Mouse (Mus musculus) midbrain, embryonic 16.5 days (tissue): Measurements from ENCODE around the gene Uba2. TPM values are rescaled to one million over a fixed set of nuclear protein-coding genes. Genes with fewer than 3 reads are reported as not detected.

ENCODE experiments used
- ATAC-seq: fragments of 200-750 bp; cut with Nextera tagmentation; 2 replicates; pipeline ENCODE4 v1.8.0; 2017; ENCODE audit warnings: moderate TSS enrichment
- H3K27ac ChIP-seq: fragments of 300-500 bp; sonication (generic); 2 replicates; pipeline ENCODE4 v1.5.1; 2014; ENCODE audit warnings: mild to moderate bottlenecking, low read length, mixed read lengths
- H3K27me3 ChIP-seq: fragments of 300-500 bp; sonication (generic); 2 replicates; pipeline ENCODE4 v1.6.1; 2014; ENCODE audit warnings: low read depth, low read length, mixed read lengths; ENCODE audit not compliant: control insufficient read depth, insufficient read depth
- H3K36me3 ChIP-seq: fragments of 300-500 bp; sonication (generic); 2 replicates; pipeline ENCODE4 v1.6.1; 2014; ENCODE audit warnings: mild to moderate bottlenecking, low read length, moderate library complexity, mixed read lengths; ENCODE audit not compliant: control insufficient read depth, insufficient read depth
- H3K4me1 ChIP-seq: fragments of 300-500 bp; sonication (generic); 2 replicates; pipeline ENCODE4 v1.6.1; 2014; ENCODE audit warnings: mild to moderate bottlenecking, low read length, mixed read lengths; ENCODE audit not compliant: control insufficient read depth, insufficient read depth
- H3K4me2 ChIP-seq: fragments of 300-500 bp; sonication (generic); 2 replicates; pipeline ENCODE4 v1.6.1; 2014; ENCODE audit warnings: mild to moderate bottlenecking, low read length, mixed read lengths
- H3K4me3 ChIP-seq: fragments of 300-500 bp; sonication (generic); 2 replicates; pipeline ENCODE4 v1.5.1; 2014; ENCODE audit warnings: low read depth, mild to moderate bottlenecking, low read length, moderate library complexity, mixed read lengths
- H3K9ac ChIP-seq: fragments of 300-500 bp; sonication (generic); 2 replicates; pipeline ENCODE4 v1.6.1; 2014; ENCODE audit warnings: low read depth, low read length, mixed read lengths
- H3K9me3 ChIP-seq: fragments of 300-500 bp; sonication (generic); replicated peaks from 2 replicates; pipeline ENCODE4 v1.6.1; 2014; ENCODE audit warnings: mild to moderate bottlenecking, low read length, mixed read lengths; ENCODE audit not compliant: control insufficient read depth, poor library complexity, severe bottlenecking
- WGBS: fragments of 180-500 bp; shearing (Covaris S2); extraction: QIAGEN DNeasy Blood & Tissue Kit; methylation state at CpG from one replicate; pipeline ENCODE4 v1.1.7; 2014; 5-methylcytosine and 5-hydroxymethylcytosine counted together
- polyA plus RNA-seq: library from polyadenylated mRNA; unstranded; fragments of >200 nt; fragmentation: Nextera tagmentation; extraction: Ambion mirVana; gene quantifications from 2 replicates; pipeline ENCODE4 v1.2.1, GENCODE M21; 2015

The Uba2 gene
- polyA plus RNA-seq, 1 experiment from 2014 or later = 163 TPM

GRCm38 (mm10) chr7:34172251-34172650 is 2.9 kb upstream of the Uba2 start:
- Histone ChIP-seq H3K27me3 (no peaks in the 10 kb centered on the region), H3K36me3 (no peaks in the 10 kb centered on the region), H3K4me2 (no peak overlapping the region), H3K27ac (no peak overlapping the region), H3K9me3 (no peaks in the 10 kb centered on the region), H3K9ac (no peak overlapping the region), H3K4me3 (no peak overlapping the region), H3K4me1 (peaks cover 4% of the 10 kb centered on the region)
- 73% methylated on average over 1 of the region's 1 CpGs for WGBS
- no peak for ATAC-seq

GRCm38 (mm10) chr7:34168470-34169251 is 738 bp downstream of the Uba2 start:
- 10% methylated on average over 30 of the region's 30 CpGs for WGBS
- Histone ChIP-seq H3K27me3 (no peaks in the 10 kb centered on the region), H3K9me3 (no peaks in the 10 kb centered on the region), H3K36me3 (peaks cover 2% of the 10 kb centered on the region; the same call in 1 of the 2 replicates), H3K9ac (peak overlapping the region; percentile 97), H3K4me3 (peak overlapping the region; percentile 99), H3K4me2 (peak overlapping the region; percentile 97), H3K27ac (peak overlapping the region; percentile 86), H3K4me1 (peaks cover 9% of the 10 kb centered on the region)
- peak; percentile 97 for ATAC-seq

GRCm38 (mm10) chr7:34167766-34168469 is 1.5 kb downstream of the Uba2 start:
- Histone ChIP-seq H3K9me3 (no peaks in the 10 kb centered on the region), H3K9ac (peak overlapping the region; percentile 97), H3K36me3 (peaks cover 8% of the 10 kb centered on the region; the same call in 1 of the 2 replicates), H3K4me1 (peaks cover 9% of the 10 kb centered on the region), H3K27me3 (no peaks in the 10 kb centered on the region), H3K4me2 (peak overlapping the region; percentile 97), H3K4me3 (peak overlapping the region; percentile 99), H3K27ac (peak overlapping the region; percentile 86)
- 0% methylated on average over 40 of the region's 54 CpGs for WGBS
- ATAC-seq = peak; percentile 44; the same call in 1 of the 2 replicates

GRCm38 (mm10) chr7:34166850-34167249 is 2.5 kb downstream of the Uba2 start:
- H3K9ac ChIP-seq = no peak overlapping the region
- H3K36me3 ChIP-seq = peaks cover 10% of the 10 kb centered on the region; the same call in 1 of the 2 replicates
- ATAC-seq = no peak
- H3K4me1 ChIP-seq = peaks cover 9% of the 10 kb centered on the region
- H3K9me3 ChIP-seq = no peaks in the 10 kb centered on the region
- H3K27ac ChIP-seq = no peak overlapping the region
- H3K4me2 ChIP-seq = peak overlapping the region; percentile 20; the same call in 1 of the 2 replicates
- no peak overlapping the region for H3K4me3 ChIP-seq
- H3K27me3 ChIP-seq = no peaks in the 10 kb centered on the region
- WGBS = 54% methylated on average over 4 of the region's 4 CpGs

- H3K9ac ChIP-seq = no peak overlapping the region
- 81% methylated on average over 3 of the region's 3 CpGs for WGBS
- no peak overlapping the region for H3K4me3 ChIP-seq
- H3K4me1 ChIP-seq = peaks cover 9% of the 10 kb centered on the region
- no peak overlapping the region for H3K4me2 ChIP-seq
- H3K27ac ChIP-seq = no peak overlapping the region
- ATAC-seq = no peak
- H3K9me3 ChIP-seq = no peaks in the 10 kb centered on the region
- peaks cover 19% of the 10 kb centered on the region for H3K36me3 ChIP-seq
- no peaks in the 10 kb centered on the region for H3K27me3 ChIP-seq
Observed at GRCm38 (mm10) chr7:34165999-34166398, 3.4 kb downstream of the Uba2 start.

- Histone ChIP-seq H3K4me3 (no peak overlapping the region), H3K4me2 (no peak overlapping the region), H3K27ac (no peak overlapping the region), H3K27me3 (no peaks in the 10 kb centered on the region), H3K36me3 (peaks cover 27% of the 10 kb centered on the region), H3K9me3 (no peaks in the 10 kb centered on the region), H3K4me1 (peaks cover 9% of the 10 kb centered on the region), H3K9ac (no peak overlapping the region)
- WGBS = 95% methylated on average over 7 of the region's 7 CpGs
- no peak for ATAC-seq
Observed at GRCm38 (mm10) chr7:34164671-34165070, 4.7 kb downstream of the Uba2 start.

GRCm38 (mm10) chr7:34159167-34159566 is 10.2 kb downstream of the Uba2 start:
- Histone ChIP-seq H3K27ac (no peak overlapping the region), H3K4me1 (no peaks in the 10 kb centered on the region), H3K9ac (no peak overlapping the region), H3K27me3 (no peaks in the 10 kb centered on the region), H3K4me3 (no peak overlapping the region), H3K4me2 (no peak overlapping the region), H3K9me3 (no peaks in the 10 kb centered on the region), H3K36me3 (peaks cover 63% of the 10 kb centered on the region)
- 92% methylated on average over 3 of the region's 3 CpGs for WGBS
- ATAC-seq = no peak

- Histone ChIP-seq H3K4me3 (no peak overlapping the region), H3K4me2 (no peak overlapping the region), H3K27ac (no peak overlapping the region), H3K4me1 (no peaks in the 10 kb centered on the region), H3K36me3 (peaks cover 65% of the 10 kb centered on the region), H3K9me3 (no peaks in the 10 kb centered on the region), H3K9ac (no peak overlapping the region), H3K27me3 (no peaks in the 10 kb centered on the region)
- 97% methylated on average over 3 of the region's 3 CpGs for WGBS
- no peak for ATAC-seq
Observed at GRCm38 (mm10) chr7:34157994-34158393, 11.4 kb downstream of the Uba2 start.

GRCm38 (mm10) chr7:34147193-34147592 is 22.2 kb downstream of the Uba2 start:
- ATAC-seq = no peak
- Histone ChIP-seq H3K9ac (no peak overlapping the region), H3K27ac (no peak overlapping the region), H3K9me3 (peaks cover 7% of the 10 kb centered on the region), H3K27me3 (no peaks in the 10 kb centered on the region), H3K4me1 (no peaks in the 10 kb centered on the region), H3K36me3 (peaks cover 79% of the 10 kb centered on the region), H3K4me2 (no peak overlapping the region), H3K4me3 (no peak overlapping the region)
- WGBS = 97% methylated on average over 4 of the region's 4 CpGs
